Mouse (Mus musculus) kidney, postnatal 4 days (tissue): Measurements from ENCODE around the gene Crisp1.

Source experiments
- DNase-seq, 2 experiments: peaks; one replicate each; pipeline ENCODE4 v3.0.0; 2021; ENCODE audit warnings: mixed read lengths in 2 of 2

Gene Crisp1

GRCm38 (mm10) chr17:40319062-40319461 is at the start of gene Crisp1:
TSS of gene Crisp1 (minus strand) at chr17:40319207.
- DNase-seq = no peak

DNA sequence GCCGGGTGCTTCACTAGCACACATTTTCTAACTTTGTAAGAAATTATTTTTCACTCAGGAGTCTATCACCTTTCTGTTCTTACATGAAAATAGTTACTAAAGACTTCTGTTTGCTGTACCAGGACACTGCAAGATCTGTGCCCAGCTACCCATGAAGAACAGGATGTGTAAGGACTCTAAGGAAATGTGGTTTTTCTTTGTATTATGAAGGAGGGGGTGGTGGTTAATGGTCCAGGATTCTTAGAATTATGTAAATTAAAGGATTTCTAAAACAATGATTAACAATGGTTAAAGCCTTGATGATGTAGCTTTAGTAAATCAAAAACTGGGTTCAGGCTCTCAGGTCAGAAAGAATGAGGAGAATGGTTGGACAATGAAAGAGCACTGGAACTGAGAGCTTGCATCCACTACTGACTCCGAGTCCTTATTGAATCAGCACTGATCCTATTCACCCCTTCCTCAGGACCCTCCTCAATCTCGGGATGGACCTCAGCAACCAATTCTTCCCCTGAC is 23.5 kb upstream of the Crisp1 start:
- no peak for DNase-seq

DNA sequence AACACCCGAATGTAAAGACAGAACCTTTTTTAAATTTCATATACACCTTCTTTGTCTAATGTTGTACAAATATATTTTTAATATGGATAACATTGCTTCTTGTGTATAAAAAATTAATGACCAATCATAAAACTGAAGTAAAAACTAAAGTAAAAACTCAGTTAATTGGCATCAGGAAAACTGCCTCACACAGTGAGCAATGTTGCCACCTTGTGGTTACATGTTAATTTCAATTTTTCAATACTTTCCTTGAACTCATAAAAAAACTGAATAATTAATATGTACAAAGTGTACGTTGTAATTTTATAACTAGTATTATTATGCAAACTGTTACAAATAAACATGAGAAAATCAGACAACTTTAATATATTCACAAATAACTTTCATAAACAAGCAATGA is 33.6 kb downstream of the Crisp1 start:
- DNase-seq = no peak

GRCm38 (mm10) chr17:40275519-40275918 is 43.5 kb downstream of the Crisp1 start:
- no peak for DNase-seq

DNA sequence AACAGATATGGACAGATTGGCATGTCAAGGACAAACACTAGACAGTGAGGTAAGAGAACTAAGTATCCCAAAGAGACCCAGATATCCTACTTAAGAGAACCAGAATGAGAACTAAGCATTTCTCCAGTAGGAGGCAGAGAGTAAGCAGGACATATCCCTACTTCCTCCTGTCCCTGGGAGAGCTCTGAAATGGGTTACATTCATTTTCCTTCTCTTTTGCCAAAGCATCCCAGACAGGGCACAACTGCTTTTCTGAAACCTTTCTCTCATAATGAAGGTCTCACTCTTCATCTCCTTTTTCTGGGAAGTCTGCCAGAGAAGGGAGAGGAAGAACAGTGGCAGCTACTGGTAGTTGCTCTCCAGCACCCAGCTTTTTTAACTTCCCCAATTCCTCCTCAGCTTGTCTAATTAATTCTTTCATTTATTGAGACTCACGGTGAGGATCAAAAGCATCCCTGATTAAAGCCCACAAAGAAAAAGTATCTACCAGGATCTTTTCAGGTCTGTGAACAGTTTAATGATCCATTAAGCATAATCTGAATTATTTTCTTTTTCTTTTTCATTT is 44.0 kb downstream of the Crisp1 start:
- DNase-seq = no peak

GRCm38 (mm10) chr17:40252487-40252886 is 66.5 kb downstream of the Crisp1 start:
- DNase-seq = no peak
